Mouse (Mus musculus): Measurements from ENCODE around the gene Adamtsl4.

Gene Adamtsl4

DNA sequence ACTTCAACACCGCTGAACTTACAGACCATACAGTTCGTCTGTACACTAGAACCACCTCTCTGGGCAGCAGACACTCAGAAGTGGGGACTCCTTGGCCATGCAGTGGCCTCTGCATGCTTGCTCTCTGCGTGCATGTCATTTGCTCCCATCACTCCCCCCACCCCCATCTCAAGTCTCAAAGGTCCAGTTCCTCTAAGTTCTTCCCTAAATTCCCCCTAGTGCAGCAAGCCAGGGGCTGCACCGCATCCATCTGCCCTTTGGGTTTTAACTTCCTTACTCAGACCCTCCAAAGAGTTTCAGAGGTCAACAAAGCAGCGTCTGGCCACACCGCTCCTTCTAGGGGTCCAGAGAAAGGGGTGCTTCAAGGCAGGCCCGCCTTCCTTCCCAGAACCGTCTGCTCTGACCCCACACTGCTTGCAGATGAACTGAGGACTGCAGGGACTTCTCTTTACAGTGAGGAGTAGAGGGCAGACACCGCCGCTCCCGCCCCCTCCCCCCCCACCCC lies 14.0 kb downstream of the Adamtsl4 start:
- no peak for TF ChIP-seq GATA4 (IDR thresholded peaks at IDR 0.05; ENCODE audit: insufficient replicate concordance, low read length)

DNA sequence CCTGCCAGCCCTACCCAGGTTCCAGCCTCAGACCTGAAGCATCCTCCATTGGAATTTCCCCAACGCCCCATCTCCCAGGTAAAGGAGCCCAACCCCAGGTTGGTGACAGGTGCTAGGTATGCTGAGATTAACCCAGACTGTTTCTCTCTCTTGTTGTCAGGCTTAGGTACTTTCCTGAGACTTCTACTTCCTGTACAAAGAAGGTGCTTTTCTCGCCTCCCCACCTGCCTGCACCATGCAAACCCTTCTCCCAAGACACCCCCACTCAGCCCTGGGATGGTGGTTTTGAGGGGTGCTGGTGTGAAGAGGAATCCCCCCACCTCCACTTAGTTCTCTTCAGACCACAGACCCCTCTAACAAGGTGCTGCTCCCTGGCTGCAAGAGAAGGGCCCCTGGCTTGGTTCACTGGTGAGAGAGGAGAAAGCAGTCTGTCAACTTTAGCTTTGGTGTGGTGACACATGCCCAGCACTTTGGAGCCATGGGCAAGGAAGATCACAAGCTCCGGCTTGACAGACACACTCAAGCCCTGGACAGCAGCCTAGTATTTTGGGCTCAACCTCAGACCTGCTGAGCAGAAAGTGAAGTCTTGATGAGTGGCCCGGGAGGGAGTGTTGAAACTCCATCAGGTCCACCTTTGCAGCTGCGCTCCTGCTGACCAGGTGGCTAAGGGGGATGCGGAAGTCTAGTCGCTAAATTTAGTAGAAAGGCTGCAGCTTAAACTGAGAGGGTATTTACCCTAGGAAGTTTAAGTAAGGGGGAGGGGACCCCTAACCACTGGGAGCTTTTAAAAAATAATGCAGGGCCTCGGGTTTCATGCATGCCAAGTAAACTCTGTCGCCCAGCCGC lies 14.6 kb downstream of the Adamtsl4 start:
- no peak for TF ChIP-seq GATA4 (IDR thresholded peaks at IDR 0.05; ENCODE audit: insufficient replicate concordance, low read length)

DNA sequence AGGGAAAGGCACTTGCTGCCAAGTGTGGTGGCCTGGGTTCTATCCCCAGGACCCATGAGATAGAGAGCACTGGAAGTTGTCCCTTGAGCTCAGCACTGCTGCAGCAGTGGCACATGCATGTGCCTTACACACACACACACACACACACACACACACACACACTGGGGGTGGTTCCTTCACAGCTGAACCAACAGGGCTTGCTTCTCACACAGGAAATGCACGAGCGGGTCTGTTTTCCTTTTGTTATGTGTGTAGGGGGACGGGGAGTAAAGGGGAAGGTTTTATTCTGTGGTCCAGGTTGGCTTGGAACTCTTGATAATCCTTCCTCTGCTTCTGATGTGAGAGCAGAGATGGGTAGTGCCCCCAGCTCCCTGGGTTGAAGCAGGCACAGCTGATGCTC lies 15.3 kb downstream of the Adamtsl4 start:
- TF ChIP-seq GATA4 (IDR thresholded peaks at IDR 0.05; ENCODE audit: insufficient replicate concordance, low read length) = no peak

DNA sequence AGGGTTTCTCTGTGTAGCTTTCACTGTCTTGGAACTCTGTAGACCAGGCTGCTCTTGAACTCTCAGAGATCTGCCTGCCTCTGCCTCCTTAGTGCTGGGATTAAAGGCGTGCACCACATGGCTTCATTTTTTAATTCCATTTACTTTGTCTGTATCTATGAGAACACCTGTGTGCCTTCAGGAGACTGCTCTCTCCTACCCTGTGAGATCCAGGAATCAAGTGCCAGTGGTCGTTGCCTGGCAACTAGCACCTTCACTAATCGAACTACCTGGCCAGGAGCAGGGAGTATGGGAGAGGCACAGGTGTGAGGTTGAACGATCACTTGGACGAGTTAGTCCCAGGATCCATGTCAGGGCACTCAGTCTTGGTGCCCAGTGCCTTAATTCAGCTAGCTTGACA lies 16.5 kb downstream of the Adamtsl4 start:
- TF ChIP-seq GATA4 (IDR thresholded peaks at IDR 0.05; ENCODE audit: insufficient replicate concordance, low read length) = no peak

- TF ChIP-seq GATA4 (IDR thresholded peaks at IDR 0.05; ENCODE audit: insufficient replicate concordance, low read length) = no peak
Measured at GRCm38 (mm10) chr3:95669309-95669665, 18.4 kb downstream of the Adamtsl4 start.

GRCm38 (mm10) chr3:95668589-95669308 lies 19.0 kb downstream of the Adamtsl4 start:
- no peak for TF ChIP-seq GATA4 (IDR thresholded peaks at IDR 0.05; ENCODE audit: insufficient replicate concordance, low read length)

GRCm38 (mm10) chr3:95668026-95668425 lies 19.7 kb downstream of the Adamtsl4 start:
- no peak for TF ChIP-seq GATA4 (IDR thresholded peaks at IDR 0.05; ENCODE audit: insufficient replicate concordance, low read length)

DNA sequence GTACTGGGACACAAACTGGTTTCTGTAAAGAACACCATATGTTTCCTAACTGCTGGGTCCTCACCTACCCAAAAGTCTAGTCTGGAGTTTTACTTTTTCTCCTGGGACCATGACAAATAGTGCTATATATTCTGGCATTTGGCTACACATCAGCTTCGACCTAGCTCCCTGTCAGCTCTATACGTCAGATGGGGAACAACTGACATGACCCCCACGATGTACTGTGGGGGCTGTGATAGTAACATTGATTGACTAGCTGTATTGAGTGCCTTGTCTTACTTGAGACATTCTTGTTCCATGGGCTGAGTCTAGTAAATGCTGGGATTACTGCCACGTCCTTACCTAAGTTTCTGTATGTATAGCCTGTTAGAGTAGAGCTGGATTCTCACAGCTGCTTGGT lies 20.2 kb downstream of the Adamtsl4 start:
- no peak for TF ChIP-seq GATA4 (IDR thresholded peaks at IDR 0.05; ENCODE audit: insufficient replicate concordance, low read length)

- peak; percentile 64; the same call in 1 of the 2 replicates for TF ChIP-seq GATA4 (IDR thresholded peaks at IDR 0.05; ENCODE audit: insufficient replicate concordance, low read length)
Measured at GRCm38 (mm10) chr3:95666124-95666844, 21.4 kb downstream of the Adamtsl4 start.

DNA sequence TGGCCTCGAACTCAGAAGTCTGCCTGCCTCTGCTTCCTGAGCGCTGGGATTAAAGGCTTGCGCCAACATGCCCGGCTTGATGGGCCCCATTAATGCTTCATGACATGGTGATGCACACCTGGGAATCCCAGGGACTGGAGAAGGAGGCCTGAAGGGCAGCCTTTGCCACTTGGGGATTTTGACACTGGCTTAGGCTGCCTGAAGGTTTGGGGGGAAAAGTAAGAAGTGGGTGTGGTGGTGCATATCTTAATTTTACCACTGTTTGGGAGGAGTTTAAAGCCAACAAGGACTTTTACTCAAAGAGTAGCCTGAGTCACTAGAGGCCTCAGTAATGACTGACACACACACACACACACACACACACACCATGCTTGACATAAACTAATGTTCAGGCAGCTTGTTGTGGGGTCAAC lies 22.8 kb downstream of the Adamtsl4 start:
- TF ChIP-seq GATA4 (IDR thresholded peaks at IDR 0.05; ENCODE audit: insufficient replicate concordance, low read length) = no peak

DNA sequence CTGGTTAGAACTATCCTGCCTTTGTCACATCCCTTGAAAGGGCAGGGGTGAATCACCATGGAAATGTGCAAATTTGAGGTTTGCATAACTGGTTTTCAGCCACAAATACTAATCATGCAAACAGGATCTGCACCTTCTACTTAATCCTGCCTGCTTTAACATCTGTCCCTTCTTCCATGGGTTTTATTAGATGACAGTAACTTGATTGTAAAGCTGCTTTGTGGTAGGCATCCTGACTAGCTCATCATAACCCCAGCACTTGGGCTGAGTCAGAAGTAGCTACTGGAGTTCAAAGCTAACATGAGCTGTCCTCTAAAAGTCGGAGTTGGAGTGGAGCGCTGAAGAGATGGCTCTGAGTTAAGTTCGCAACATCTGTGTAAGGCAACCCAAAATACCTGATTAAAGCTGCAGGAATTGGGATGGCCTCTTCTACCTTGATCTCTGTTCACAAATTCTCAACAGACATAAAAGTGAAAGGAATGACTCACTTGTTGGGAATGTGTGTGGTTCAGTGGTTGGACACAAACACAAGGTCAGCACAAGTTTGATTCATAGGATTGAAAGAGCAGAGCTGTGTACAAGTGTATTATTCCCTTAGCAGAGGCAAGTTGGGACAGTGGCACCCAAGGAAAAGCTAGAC lies 23.6 kb downstream of the Adamtsl4 start:
- no peak for TF ChIP-seq GATA4 (IDR thresholded peaks at IDR 0.05; ENCODE audit: insufficient replicate concordance, low read length)

DNA sequence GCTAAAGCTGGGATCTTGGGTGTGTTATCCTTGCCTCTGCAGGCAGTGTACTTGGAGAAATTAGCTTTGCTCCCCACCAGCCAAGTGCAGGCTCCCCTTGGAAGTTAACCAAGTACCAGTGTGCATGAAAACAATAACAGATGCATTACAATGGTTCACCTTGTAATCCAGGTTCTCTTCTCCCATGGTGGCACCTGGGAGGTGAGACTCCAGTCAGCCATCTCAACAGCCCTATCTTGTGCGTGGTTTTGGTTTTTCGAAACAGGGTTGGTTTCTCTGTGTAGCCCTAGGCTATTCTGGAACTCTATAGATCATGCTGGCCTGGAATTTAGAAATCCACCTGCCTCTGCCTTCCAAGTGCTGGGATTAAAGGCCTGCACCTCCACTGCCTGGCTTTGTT lies 24.2 kb downstream of the Adamtsl4 start:
- no peak for TF ChIP-seq GATA4 (IDR thresholded peaks at IDR 0.05; ENCODE audit: insufficient replicate concordance, low read length)

- no peak for TF ChIP-seq GATA4 (IDR thresholded peaks at IDR 0.05; ENCODE audit: insufficient replicate concordance, low read length)
Measured at GRCm38 (mm10) chr3:95662724-95663449, 24.8 kb downstream of the Adamtsl4 start.

GRCm38 (mm10) chr3:95661945-95662715 lies 25.6 kb downstream of the Adamtsl4 start:
- TF ChIP-seq GATA4 (IDR thresholded peaks at IDR 0.05; ENCODE audit: insufficient replicate concordance, low read length) = peak; percentile 77; the same call in 1 of the 2 replicates
